Mouse (Mus musculus) layer of hippocampus, adult 8-10 months (tissue): Measurements from ENCODE around the gene Efcab10. TPM values are rescaled to one million over a fixed set of nuclear protein-coding genes. Genes with fewer than 3 reads are reported as not detected.

Experiments used
- DNase-seq, 2 experiments: peaks; one replicate each; pipeline ENCODE4 v3.0.0; 2022; ENCODE audit warnings: low spot score in 2 of 2
- total RNA-seq, 4 experiments: library from RNA; stranded (reverse); gene quantifications; 2 replicates each; pipeline ENCODE4 v1.2.4; 2022

The Efcab10 gene
- total RNA-seq, 4 experiments from 2014 or later = 1.0 to 4.4 (median 2.0) TPM

DNA sequence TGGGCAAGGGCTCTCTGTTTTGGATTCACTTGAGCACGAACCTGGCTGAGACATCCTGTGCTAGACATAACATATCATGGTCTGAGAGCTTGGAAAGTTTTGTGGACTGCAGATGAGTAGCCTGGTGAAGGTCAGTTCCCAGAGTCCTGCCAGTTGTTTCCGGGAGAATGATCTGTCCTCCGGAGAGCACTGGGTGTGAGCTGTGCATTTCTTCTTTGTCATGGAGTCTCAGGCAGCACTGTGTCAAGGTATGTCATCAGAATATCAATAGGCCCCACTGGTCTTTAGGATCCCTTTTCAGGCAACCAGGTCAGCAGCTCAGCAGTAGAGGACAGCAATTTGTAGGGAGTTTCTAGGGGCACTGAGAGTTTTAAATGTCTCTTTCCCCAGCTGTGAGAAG, 32.6 kb downstream of the Efcab10 start:
- no peak for DNase-seq

GRCm38 (mm10) chr12:33427726-33428125, 33.1 kb downstream of the Efcab10 start:
- DNase-seq = no peak

DNA sequence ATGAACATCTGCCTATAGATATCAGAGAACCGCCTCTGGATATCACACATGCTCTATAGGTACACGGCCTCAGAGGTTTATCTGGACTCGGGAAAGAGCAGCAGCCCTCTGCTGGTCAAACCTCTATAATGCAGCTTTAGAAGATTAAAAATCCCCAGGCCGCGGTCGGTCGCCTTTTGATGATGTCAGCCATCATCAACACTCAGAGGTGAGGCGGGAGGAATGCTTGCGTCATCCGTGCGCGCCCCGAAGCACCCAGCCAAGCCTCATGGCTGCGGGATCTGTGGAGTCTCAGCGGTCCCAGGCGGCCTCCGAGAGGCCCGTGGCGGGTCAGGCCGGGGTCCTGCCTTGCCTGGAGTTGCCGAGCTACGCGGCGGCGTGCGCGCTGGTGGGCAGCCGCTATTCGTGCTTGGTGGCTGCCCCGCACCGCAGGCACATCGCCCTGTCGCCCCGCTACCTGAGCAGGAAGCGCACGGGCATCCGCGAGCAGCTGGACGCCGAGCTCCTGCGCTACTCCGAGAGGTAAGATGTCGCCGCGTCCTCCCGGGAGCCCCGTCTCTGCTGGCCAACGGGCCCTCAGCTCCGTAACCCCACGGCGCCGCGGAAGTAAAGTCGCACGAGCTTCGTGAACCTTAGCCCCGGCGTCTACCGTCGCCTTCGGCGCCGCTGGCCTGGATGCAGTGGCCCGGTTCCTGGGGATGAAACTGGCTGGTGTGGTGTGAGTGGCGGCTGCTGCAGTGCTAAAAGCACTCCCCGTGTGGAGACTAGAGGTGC, 34.9 kb downstream of the Efcab10 start, which contains the start of gene Twistnb:
Gene Twistnb (plus strand): TSS at position 249 of the 774 bp plus-strand sequence.
- DNase-seq = peak; percentile 96 to 99

GRCm38 (mm10) chr12:33433812-33434211, 39.2 kb downstream of the Efcab10 start:
- no peak for DNase-seq

GRCm38 (mm10) chr12:33434758-33435157, 40.1 kb downstream of the Efcab10 start:
- no peak for DNase-seq

Other genes starting within 250 kb of the Efcab10 start
- gene Atxn7l1, start 247.2 kb upstream of the Efcab10 start, total RNA-seq = 10 to 100 TPM; 56.9 to 65.7 (median 60.7) TPM
- 10 to 100 TPM; 13.4 to 15.9 (median 14.2) TPM for gene Twistnb, start 34.8 kb downstream of the Efcab10 start, total RNA-seq